In genomic region chr16:72663351-72664232, GRCm38 (mm10) we compare ENCODE assay signal across 8 mouse cellular contexts.
DNase-seq lines count a peak whose midpoint lies in the region; ATAC-seq and TF ChIP-seq lines count a peak whose summit lies in the region.

No protein-coding gene starts in this region.

- peak overlapping the region; percentile 84 for H3K4me3 ChIP-seq in hindbrain, embryonic 13.5 days
- H3K4me3 ChIP-seq in lung, postnatal 0 days (ENCODE audit: low read depth, low read length), result peak overlapping the region; percentile 71

- peak overlapping the region; percentile 87 for H3K9ac ChIP-seq in hindbrain, embryonic 13.5 days
- peak overlapping the region; percentile 60 for H3K9ac ChIP-seq in lung, postnatal 0 days (replicated peaks; ENCODE audit: low read depth)

- under 1% methylated on average over 46 of the region's 55 CpGs for WGBS in hindbrain, embryonic 13.5 days
- under 1% methylated on average over 52 of the region's 55 CpGs for WGBS in lung, postnatal 0 days

- no peaks in the 10 kb centered on the region for H3K27me3 ChIP-seq in hindbrain, embryonic 13.5 days
- H3K27me3 ChIP-seq in lung, postnatal 0 days (replicated peaks; ENCODE audit: insufficient read depth, low read length), result no peaks in the 10 kb centered on the region

- TF ChIP-seq EP300 in lung, postnatal 0 days (IDR thresholded peaks at IDR 0.05), result no peak

- TF ChIP-seq CTCF in lung, postnatal 0 days (IDR thresholded peaks at IDR 0.05), result peak; percentile 43

- no peaks in the 10 kb centered on the region for H3K36me3 ChIP-seq in hindbrain, embryonic 13.5 days
- no peaks in the 10 kb centered on the region for H3K36me3 ChIP-seq in lung, postnatal 0 days (ENCODE audit: insufficient read depth, low read length)

- peak overlapping the region; percentile 83 for H3K4me2 ChIP-seq in hindbrain, embryonic 13.5 days
- H3K4me2 ChIP-seq in lung, postnatal 0 days (replicated peaks; ENCODE audit: low read depth, low read length), result peak overlapping the region; percentile 89

- ATAC-seq in hindbrain, embryonic 13.5 days (ENCODE audit: low FRiP score), result peak; percentile 84
- ATAC-seq in lung, postnatal 0 days, result peak; percentile 83

- peak; percentile 37 for DNase-seq in ES-CJ7 (ENCODE audit: low read depth, low spot score)
- DNase-seq in cerebellum, postnatal 14 days, result peak; percentile 55 to 61
- peak; percentile 60 for DNase-seq in frontal cortex, postnatal 36 days (ENCODE audit: low spot score in 2 of 2)
- peak; percentile 54 to 67 for DNase-seq in layer of hippocampus, postnatal 25 days (ENCODE audit: extremely low spot score in 1 of 2, low spot score in 1 of 2)
- peak; percentile 58 for DNase-seq in lung, postnatal 0 days (ENCODE audit: low spot score)
- DNase-seq in retina, embryonic 14.5 days (ENCODE audit: low spot score), result peak; percentile 58
- peak; percentile 53 for DNase-seq in urinary bladder, postnatal 14 days (ENCODE audit: low spot score)

- no peaks in the 10 kb centered on the region for H3K9me3 ChIP-seq in hindbrain, embryonic 13.5 days
- H3K9me3 ChIP-seq in lung, postnatal 0 days (ENCODE audit: low read length), result no peaks in the 10 kb centered on the region

- H3K27ac ChIP-seq in hindbrain, embryonic 13.5 days, result peak overlapping the region; percentile 89
- peak overlapping the region; percentile 97 for H3K27ac ChIP-seq in lung, postnatal 0 days (ENCODE audit: low read length)

- H3K4me1 ChIP-seq in hindbrain, embryonic 13.5 days (replicated peaks), result peaks cover 33% of the 10 kb centered on the region
- H3K4me1 ChIP-seq in lung, postnatal 0 days (ENCODE audit: insufficient read depth, low read depth, low read length), result no peaks in the 10 kb centered on the region

Comparison
In these comparisons a context has a peak if more than half of its experiments do, and no peak if none do; other contexts are left out.
1. Peak in every context shown above with its lines: DNase-seq, ATAC-seq, H3K4me3 ChIP-seq and H3K27ac ChIP-seq.